Mouse (Mus musculus) heart, adult 2 months (tissue): Measurements from ENCODE around the gene Ppp1r12b. TPM values are rescaled to one million over a fixed set of nuclear protein-coding genes. Genes with fewer than 3 reads are reported as not detected.
A peak's percentile ranks its signal among the peaks of the same experiment; 100 is the strongest.

Experiments
- DNase-seq, 2 experiments: peaks; one replicate each; pipeline ENCODE4 v3.0.0; 2021
- H3K27ac ChIP-seq: fragments of 200-600 bp; 2 replicates; pipeline ENCODE4 v1.8.1; 2022
- H3K27me3 ChIP-seq: fragments of 200-500 bp; 2 replicates; pipeline ENCODE4 v1.6.1; 2012; ENCODE audit warnings: mild to moderate bottlenecking, low read length, inconsistent platforms, mixed read lengths; ENCODE audit not compliant: control insufficient read depth, insufficient read depth
- H3K36me3 ChIP-seq: fragments of 200-500 bp; 2 replicates; pipeline ENCODE4 v1.6.1; 2012; ENCODE audit warnings: low read length, inconsistent platforms; ENCODE audit not compliant: control insufficient read depth, insufficient read depth
- H3K4me1 ChIP-seq: fragments of 200-500 bp; 2 replicates; pipeline ENCODE4 v1.6.1; 2011; ENCODE audit warnings: low read length; ENCODE audit not compliant: control insufficient read depth, insufficient read depth
- H3K4me3 ChIP-seq: fragments of 200-600 bp; 2 replicates; pipeline ENCODE4 v1.8.1; 2022
- H3K79me2 ChIP-seq: fragments of 200-500 bp; replicated peaks from 2 replicates; pipeline ENCODE4 v1.6.1; 2012; ENCODE audit warnings: mild to moderate bottlenecking, inconsistent platforms, low read length, moderate library complexity, mixed read lengths; ENCODE audit not compliant: control insufficient read depth, insufficient read depth
- H3K9ac ChIP-seq: fragments of 200-500 bp; 2 replicates; pipeline ENCODE4 v1.6.1; 2012; ENCODE audit warnings: low read depth, mild to moderate bottlenecking, control low read depth, inconsistent platforms, low read length, mixed read lengths
- CTCF ChIP-seq: fragments of 200-600 bp; IDR thresholded peaks from 2 replicates; pipeline ENCODE4 v1.8.1; 2022; ENCODE audit warnings: antibody characterized with exemption, mild to moderate bottlenecking, moderate library complexity
- EP300 ChIP-seq: fragments of 200-500 bp; IDR thresholded peaks from 2 replicates; pipeline ENCODE4 v1.6.1; 2011; ENCODE audit warnings: low read depth, low read length, control low read depth; ENCODE audit not compliant: insufficient read depth
- POLR2A ChIP-seq: fragments of 200-500 bp; IDR thresholded peaks from 2 replicates; pipeline ENCODE4 v1.6.1; 2011; ENCODE audit warnings: mild to moderate bottlenecking, low read depth, low read length, control low read depth; ENCODE audit not compliant: insufficient read depth
- WGBS: fragments of 180-500 bp; shearing (Covaris S2); methylation state at CpG from one replicate; pipeline ENCODE4 v1.1.7; 2018; 5-methylcytosine and 5-hydroxymethylcytosine counted together
- intact Hi-C: fragments of 180-260 bp; cut with DNase I; formaldehyde crosslinking; loops from one replicate; pipeline ENCODE4 v1.15.1; 2025
- polyA plus RNA-seq: library from polyadenylated mRNA; depleted of rRNA; stranded (reverse); fragments of >200 nt; gene quantifications from 2 replicates; pipeline ENCODE4 v1.2.3, GENCODE M21; 2012
- total RNA-seq, 2 experiments: library from RNA; stranded (reverse); gene quantifications; 2 replicates each; pipeline ENCODE4 v1.2.3; 2021

Gene Ppp1r12b
- total and polyA plus RNA-seq, 3 experiments = 55.4 to 161 (median 150) TPM

GRCm38 (mm10) chr1:134910037-134910436, 45.7 kb downstream of the Ppp1r12b start:
- Histone ChIP-seq H3K79me2 (peaks cover 2% of the 10 kb centered on the region; the same call in 1 of the 2 replicates), H3K9ac (peak overlapping the region; percentile 38; the same call in 1 of the 2 replicates), H3K4me1 (peaks cover 18% of the 10 kb centered on the region), H3K27ac (peak overlapping the region; percentile 86), H3K27me3 (no peaks in the 10 kb centered on the region), H3K4me3 (no peak overlapping the region), H3K36me3 (peaks cover 30% of the 10 kb centered on the region)
- WGBS = 22% methylated on average over 3 of the region's 3 CpGs
- intact Hi-C loops = loop anchor here (2.0 kb wide), 1 partner anchor 51 kb away; no protein-coding TSS in a partner anchor
- peak; percentile 54 to 78 for DNase-seq
- TF ChIP-seq EP300 = peak; percentile 96
- peak; percentile 41; the same call in 1 of the 2 replicates for TF ChIP-seq POLR2A
- no peak for TF ChIP-seq CTCF

GRCm38 (mm10) chr1:134909442-134909841, 46.3 kb downstream of the Ppp1r12b start:
- no peaks in the 10 kb centered on the region for H3K27me3 ChIP-seq
- H3K79me2 ChIP-seq = peaks cover 2% of the 10 kb centered on the region; the same call in 1 of the 2 replicates
- peaks cover 26% of the 10 kb centered on the region for H3K36me3 ChIP-seq
- peaks cover 16% of the 10 kb centered on the region for H3K4me1 ChIP-seq
- intact Hi-C loops = no loop called here
- peak overlapping the region; percentile 38; the same call in 1 of the 2 replicates for H3K9ac ChIP-seq
- 17% methylated on average over 9 of the region's 9 CpGs for WGBS
- H3K27ac ChIP-seq = peak overlapping the region; percentile 86
- H3K4me3 ChIP-seq = no peak overlapping the region
- peak; percentile 48 for TF ChIP-seq CTCF
- TF ChIP-seq EP300 = peak; percentile 76
- TF ChIP-seq POLR2A = peak; percentile 47; the same call in 1 of the 2 replicates
- DNase-seq = peak in 1 of 2 experiments; percentile 57

GRCm38 (mm10) chr1:134902051-134902619, 53.6 kb downstream of the Ppp1r12b start:
- TF ChIP-seq EP300 (no peak), POLR2A (no peak), CTCF (no peak)
- Histone ChIP-seq H3K27ac (no peak overlapping the region), H3K4me1 (no peaks in the 10 kb centered on the region; the same call in 1 of the 2 replicates), H3K9ac (no peak overlapping the region), H3K4me3 (no peak overlapping the region), H3K79me2 (no peaks in the 10 kb centered on the region), H3K27me3 (no peaks in the 10 kb centered on the region), H3K36me3 (peaks cover 11% of the 10 kb centered on the region)
- no peak for DNase-seq
- intact Hi-C loops = no loop called here
- WGBS = 20% methylated on average over 3 of the region's 3 CpGs

- 84% methylated on average over 6 of the region's 6 CpGs for WGBS
- no peak overlapping the region for H3K9ac ChIP-seq
- no peak for DNase-seq
- peaks cover 26% of the 10 kb centered on the region for H3K36me3 ChIP-seq
- intact Hi-C loops = no loop called here
- TF ChIP-seq CTCF (no peak), EP300 (no peak), POLR2A (no peak)
- H3K27ac ChIP-seq = no peak overlapping the region
- H3K4me1 ChIP-seq = no peaks in the 10 kb centered on the region
- H3K79me2 ChIP-seq = peaks cover 3% of the 10 kb centered on the region; the same call in 1 of the 2 replicates
- H3K27me3 ChIP-seq = no peaks in the 10 kb centered on the region
- no peak overlapping the region for H3K4me3 ChIP-seq
These were observed 59.7 kb downstream of the Ppp1r12b start for GRCm38 (mm10) chr1:134896008-134896407.

GRCm38 (mm10) chr1:134894803-134895202, 60.9 kb downstream of the Ppp1r12b start:
- H3K79me2 ChIP-seq = peaks cover 3% of the 10 kb centered on the region; the same call in 1 of the 2 replicates
- TF ChIP-seq POLR2A (no peak), CTCF (no peak), EP300 (no peak)
- no peak overlapping the region for H3K4me3 ChIP-seq
- H3K36me3 ChIP-seq = peaks cover 23% of the 10 kb centered on the region
- no peak for DNase-seq
- no peak overlapping the region for H3K9ac ChIP-seq
- no peak overlapping the region for H3K27ac ChIP-seq
- intact Hi-C loops = loop anchor here (5.0 kb wide), 1 partner anchor 62 kb away; the partner anchor contains the start of gene Ppp1r12b
- WGBS = 90% methylated on average over 3 of the region's 3 CpGs
- H3K4me1 ChIP-seq = no peaks in the 10 kb centered on the region
- H3K27me3 ChIP-seq = no peaks in the 10 kb centered on the region

GRCm38 (mm10) chr1:134891916-134892315, 63.8 kb downstream of the Ppp1r12b start:
- intact Hi-C loops = loop anchor here (5.0 kb wide), 1 partner anchor 65 kb away; the partner anchor contains the start of gene Ppp1r12b
- no peaks in the 10 kb centered on the region for H3K4me1 ChIP-seq
- TF ChIP-seq CTCF = no peak
- TF ChIP-seq EP300 = peak; percentile 39; the same call in 1 of the 2 replicates

More at GRCm38 (mm10) chr1:134891916-134892315, 63.8 kb downstream of the Ppp1r12b start:
- peak; percentile 36 to 74 for DNase-seq
- H3K27me3 ChIP-seq = no peaks in the 10 kb centered on the region
- peaks cover 3% of the 10 kb centered on the region; the same call in 1 of the 2 replicates for H3K79me2 ChIP-seq
- H3K27ac ChIP-seq = peak overlapping the region; percentile 30
- H3K36me3 ChIP-seq = peaks cover 20% of the 10 kb centered on the region
- WGBS = 60% methylated on average over 5 of the region's 5 CpGs
- no peak overlapping the region for H3K9ac ChIP-seq
- no peak overlapping the region for H3K4me3 ChIP-seq
